Mouse (Mus musculus) retina, embryonic 14.5 days (tissue): Measurements from ENCODE around the gene 2210017I01Rik.

ENCODE experiments used
- DNase-seq: peaks from one replicate; pipeline ENCODE4 v3.0.0-alpha.2; 2015; ENCODE audit warnings: low spot score

Gene 2210017I01Rik

DNA sequence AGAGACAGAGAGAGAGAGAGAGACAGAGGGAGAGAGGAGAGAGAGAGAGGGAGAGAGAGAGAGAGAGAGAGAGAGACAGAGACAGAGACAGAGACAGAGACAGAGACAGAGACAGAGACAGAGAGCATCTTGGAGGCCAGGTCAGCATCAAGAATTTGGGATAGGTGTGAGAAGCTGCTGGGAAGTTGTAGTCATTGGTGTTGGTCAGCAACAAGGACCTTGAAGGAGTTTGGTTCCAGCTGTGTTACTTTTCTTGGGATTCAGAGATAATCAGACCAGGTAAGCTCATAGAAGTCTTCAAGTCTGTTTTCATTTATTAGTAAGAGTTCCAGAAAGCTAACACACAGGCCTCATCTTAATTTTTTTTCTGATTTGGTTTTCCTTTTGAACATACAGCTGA is at the start of gene 2210017I01Rik:
2210017I01Rik (minus strand) TSS at position 101 of the 400 bp plus-strand sequence.
- no peak for DNase-seq

DNA sequence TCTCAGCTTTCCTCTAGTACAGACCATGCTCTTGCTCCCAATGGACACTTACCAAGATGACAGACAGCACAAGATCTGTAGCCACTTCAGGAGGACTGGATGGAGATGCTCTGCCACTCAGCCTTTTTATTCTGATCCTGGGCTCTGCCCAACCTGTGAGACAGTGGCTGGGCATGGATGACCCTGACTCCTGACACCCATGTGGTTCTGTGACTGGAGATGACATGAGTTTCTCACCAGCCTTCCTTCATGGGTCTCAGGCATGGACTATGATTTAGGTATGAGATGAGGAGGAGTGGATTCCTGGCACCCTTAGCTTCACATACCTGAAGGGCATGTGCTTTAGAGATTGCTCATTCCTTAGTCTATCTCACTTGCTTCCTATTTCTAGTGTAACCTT is 49.5 kb upstream of the 2210017I01Rik start, which contains the start of gene Lce1b:
Lce1b (minus strand) TSS at position 101 of the 400 bp plus-strand sequence.
- DNase-seq, result no peak

DNA sequence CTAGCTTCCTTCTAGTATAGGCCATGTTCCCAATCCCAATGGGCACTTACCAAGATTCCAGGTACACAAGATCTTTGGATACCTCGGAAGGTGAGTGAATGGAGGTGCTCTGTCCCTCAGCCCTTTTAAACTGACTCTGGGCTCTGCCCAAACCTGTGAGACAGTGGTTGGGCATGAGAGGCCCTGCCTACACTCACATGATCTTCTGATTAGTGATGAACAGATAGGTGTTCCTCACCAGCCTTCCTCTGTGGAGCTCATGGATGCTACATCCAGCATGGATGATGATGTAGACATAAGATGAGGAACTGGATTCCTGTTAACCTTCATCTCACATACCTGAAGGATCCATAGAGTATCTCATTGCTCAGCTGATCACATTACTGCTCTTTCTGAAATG is 40.9 kb upstream of the 2210017I01Rik start, which contains the start of gene Lce1a1:
Lce1a1 (minus strand) TSS at position 101 of the 400 bp plus-strand sequence.
- DNase-seq, result no peak

DNA sequence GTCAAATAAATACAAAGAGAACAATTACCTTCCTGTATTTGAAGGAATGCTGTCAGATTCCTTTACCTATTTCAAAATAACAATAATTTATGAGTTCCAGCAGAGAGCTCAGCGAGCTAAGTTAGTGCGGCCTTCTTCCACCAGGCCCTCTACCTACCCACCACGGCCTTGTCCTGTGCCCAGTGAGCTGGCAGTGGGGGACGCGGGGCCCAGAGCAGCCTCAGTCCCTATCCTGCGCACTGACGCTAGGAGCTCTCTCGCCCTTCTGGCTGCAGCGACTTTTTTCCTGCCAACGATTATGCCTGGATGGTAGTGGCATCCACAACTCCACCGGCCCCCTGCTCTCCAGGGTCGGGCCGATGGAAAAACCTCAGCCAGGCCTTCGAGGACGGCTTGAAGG is 32.6 kb upstream of the 2210017I01Rik start:
- no peak for DNase-seq

DNA sequence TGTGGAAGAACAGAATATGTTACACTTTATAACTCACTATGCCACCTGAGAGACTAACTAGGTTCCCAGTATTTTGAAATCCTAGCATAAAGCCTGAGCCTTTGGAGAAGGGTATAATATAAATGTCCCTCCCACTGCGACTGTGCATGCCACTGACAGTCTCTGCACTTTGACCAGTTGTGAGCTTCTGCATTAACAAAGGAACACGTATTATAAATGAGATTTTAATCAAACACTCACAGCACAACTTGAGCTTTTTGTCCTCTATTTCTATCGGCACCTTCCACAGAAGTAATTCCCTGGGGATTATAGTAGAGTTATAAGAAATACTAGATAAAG is 31.3 kb upstream of the 2210017I01Rik start:
- no peak for DNase-seq

DNA sequence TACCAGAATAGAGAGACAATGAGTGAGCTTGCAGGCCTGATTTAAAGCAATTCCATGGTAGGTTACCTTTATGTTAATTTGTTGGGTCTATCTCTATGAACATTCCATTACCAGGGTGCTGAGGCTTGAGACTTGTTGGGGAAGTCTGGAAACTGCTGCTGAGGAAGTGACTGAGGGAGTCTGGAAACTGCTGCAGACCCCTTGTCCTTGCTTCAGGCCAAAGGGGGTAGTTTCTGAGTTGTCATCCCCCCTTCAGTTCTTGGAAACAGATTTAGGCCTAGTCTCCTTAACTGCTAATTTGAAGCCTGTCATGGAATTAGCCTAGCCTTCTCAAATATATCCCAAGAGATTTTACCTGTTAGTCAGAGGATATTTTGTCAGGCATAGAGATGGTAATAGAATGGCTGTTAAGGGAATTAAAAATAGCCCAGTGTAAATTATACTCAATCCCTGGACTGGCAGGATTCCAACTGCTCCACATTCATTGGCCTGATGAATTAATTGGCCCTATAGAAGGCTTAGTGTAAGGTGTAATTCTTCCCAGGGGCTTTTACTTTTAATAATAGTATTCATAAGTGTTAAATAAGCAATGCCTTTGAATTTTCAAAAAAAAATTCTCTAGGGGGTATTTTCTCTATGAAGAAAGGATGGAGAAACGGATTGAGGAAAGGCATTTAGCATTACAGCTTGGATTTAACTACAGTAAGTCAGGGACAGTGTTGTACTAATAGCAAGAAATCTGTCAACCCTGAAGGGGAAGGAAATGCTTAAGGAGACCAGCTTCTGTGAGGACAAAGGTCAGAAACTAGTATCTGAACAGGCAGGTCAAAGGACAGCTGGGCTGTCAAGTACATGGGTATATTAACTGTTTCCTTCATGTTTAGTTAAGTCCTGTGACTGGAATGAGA is 30.7 kb upstream of the 2210017I01Rik start:
- DNase-seq, result no peak

DNA sequence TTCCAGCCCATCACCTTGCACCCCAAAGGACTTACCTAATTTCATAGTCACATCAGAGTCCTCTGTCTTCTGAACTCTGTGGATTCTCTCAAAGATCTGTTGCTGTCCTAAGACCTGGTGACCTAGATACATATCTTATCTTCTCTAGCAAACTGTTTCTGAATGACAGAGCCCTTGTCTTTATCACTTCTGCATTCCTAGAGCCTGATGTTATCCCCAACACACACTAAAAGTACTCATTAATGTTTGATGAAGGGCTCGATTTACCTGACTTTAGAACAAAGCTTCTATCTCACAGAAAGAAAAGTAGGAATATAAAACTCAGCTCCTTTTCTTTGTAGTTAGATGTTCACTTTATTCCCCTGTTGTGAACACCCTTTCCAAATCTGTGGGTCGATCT is 14.3 kb upstream of the 2210017I01Rik start, which contains the start of gene Lce6a:
Lce6a (minus strand) TSS at position 101 of the 400 bp plus-strand sequence.
- DNase-seq, result no peak

DNA sequence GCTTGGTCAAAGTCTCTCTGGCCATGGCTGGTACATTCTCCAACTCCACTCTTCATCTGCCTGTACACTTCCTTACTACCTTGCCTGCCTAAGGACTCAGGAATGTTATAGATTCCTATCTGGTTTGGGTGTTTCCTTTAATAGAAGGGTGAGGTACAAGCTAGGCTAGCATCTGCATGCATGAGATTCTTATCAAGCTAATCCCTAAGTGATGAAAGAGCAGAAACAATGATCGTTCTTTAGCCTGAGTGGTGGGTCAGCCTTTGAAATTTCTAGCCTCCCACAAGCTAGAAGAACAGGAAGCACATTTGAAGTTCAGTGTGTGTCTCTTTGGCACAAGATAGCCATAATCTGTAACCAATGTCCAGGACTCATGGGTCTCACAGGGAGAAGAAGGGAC is 2.5 kb upstream of the 2210017I01Rik start:
- no peak for DNase-seq

DNA sequence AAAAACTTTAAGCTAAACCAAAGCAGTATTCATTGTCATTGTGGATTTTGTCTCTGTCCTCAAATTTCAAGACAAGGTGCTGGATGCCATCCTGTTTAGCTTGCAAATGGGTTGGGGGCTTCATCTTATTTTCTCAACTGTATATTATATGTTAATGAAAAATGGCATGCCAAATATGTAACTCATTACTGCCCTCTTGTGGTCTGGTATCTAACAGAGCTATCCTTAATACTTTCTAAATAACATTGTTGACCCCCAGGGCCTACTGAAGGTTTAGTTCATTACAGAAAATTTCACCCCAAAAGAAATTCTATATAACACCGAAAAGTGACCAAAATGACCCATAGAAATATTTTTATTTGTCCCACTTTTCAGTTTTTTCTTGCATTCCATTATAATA is 5.1 kb downstream of the 2210017I01Rik start:
- peak; percentile 54 for DNase-seq

DNA sequence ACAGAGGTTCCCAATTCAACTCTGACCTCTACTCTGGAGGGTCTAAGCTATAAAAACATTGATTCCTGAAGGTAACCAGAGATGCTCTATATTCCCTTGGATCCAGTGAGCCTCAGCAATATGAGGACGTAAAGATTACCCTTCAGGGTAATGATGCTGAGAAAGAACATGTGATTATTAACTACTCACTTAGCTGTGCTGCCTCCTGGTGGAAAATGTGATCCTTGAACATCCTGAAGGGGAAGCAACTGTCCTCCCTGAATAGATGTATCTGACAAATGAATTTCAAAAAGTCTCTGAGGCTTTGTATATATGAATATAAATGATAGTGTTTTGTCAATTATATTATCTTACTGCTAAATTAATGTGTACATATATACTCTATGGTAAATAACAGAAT is 6.8 kb downstream of the 2210017I01Rik start:
- no peak for DNase-seq

DNA sequence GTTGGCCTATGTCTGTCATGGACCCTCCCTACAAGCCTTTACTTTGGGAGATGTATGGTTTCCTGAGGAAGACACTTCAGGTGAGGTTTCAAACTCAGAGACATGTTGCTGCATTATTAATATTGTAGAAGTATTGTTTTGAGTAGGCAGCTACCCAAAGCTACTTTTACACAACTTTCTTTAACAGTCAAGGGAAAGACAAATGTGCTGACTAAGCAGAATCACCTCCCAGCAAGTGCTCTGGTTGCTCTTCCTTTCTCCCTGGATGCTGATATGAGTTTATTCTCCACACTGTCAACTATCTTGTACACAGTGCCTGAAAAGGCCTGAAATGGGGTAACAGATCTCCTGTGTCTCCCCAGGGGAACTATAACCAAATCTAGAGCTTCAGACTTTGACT is 7.3 kb downstream of the 2210017I01Rik start:
- DNase-seq, result no peak

DNA sequence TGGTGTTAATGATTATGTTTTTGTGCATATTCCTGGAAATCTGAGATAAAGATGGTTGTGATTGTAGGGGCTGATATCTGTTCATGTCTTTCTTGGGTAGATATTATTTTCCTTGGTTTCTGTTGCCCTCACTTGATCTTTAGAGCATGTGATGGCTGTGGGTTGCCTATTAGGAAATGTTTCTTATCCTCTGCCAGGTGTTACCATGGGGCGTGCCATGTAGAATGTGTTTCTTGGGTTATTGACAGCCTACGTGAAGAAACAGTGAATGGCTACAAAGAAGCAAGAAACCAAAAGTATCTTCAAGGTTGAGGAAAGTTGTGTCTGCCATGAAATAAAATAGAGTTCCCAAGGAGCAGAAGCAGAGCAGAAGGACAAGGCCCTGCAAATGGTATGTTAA is 8.9 kb downstream of the 2210017I01Rik start:
- DNase-seq, result no peak

DNA sequence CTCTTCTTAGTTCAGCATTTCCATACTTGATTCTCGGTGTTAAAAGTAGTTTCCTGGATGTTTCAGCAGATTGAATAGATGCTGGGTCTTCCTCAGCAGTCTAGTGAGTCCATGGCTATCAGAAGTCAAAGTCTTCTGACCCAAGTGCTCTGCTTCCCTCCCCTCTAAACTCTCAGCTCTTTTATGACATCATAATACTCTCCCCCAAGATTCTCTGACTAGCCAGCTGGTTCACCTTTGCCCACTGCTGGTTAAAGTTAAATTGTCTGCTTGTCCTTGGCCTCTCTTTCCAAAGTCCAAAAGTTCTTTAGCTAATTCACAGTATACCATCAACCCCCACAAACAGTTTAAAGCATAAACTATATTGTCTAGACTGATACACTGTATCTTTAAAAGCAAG is 18.4 kb downstream of the 2210017I01Rik start, which contains the start of gene Smcp:
Smcp (minus strand) TSS at position 140 of the 400 bp plus-strand sequence.
- no peak for DNase-seq

DNA sequence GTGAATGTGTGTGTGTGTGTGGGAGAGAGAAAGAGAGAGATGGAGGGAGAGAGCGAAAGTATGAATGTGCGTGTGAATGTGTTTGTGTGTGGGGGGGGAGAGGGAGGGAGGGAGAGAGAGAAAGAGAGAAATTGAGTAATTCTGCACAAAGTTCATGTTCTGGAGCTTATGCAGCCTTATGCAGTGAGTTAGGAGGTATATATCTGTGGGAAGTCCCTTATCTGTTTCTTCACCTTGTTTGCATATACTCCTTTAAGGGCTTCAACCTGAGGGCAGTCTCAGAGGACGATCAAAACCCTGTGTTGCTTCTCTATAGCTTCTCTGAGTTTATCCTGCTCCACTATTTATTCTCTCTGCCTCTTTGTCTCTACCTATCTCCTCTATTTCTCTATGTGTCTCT is 20.1 kb downstream of the 2210017I01Rik start:
- no peak for DNase-seq

DNA sequence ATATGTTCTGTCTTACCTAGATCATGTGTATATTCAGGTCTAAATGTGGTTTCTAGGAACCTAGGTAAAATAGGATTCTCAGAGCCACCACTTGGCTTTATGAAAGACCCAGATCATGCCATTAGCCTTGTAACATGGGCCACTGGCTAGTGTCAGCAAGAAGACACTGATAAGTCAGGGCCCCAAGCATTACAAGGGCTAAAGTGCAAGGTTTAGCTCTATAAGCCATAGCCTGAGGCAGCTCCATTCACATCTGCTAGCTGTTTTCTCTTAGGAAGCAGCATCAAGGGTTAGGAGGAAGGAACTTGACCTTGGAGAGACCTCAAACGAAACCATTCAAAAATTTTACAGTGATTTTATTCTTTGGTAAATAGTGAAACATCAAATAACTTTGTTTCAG is 22.2 kb downstream of the 2210017I01Rik start:
- no peak for DNase-seq

DNA sequence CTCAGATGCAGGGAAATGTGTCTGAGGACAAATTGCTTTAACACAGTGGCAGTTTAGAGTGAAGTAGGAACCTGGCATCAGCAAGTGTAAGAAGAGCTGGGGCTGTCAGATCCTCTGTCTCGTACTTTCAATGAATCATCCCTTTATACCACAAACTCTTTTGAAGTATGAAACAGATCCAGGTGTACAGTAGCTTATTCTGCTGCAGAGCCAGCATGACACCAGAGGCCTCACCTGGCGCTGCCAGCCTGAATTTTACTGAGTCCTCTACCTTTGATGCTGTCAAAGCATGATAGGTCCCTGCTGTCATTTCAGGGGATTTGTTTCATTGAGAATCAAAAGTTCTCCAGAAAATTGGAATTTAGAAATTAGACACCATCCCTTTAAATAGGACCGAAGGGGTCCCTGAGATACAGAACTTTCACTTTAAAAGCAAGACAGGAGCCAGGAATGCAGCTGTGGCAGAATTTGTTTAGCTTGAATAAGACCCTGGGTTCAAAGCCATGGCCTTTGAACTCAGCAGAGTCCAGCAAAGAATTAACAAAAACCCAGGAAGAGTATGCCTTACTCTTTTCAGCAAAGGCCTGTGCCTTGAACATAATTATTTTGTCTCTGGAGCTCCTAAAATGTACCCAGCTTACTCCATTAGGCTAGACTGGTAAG is 24.0 kb downstream of the 2210017I01Rik start:
- DNase-seq, result no peak

DNA sequence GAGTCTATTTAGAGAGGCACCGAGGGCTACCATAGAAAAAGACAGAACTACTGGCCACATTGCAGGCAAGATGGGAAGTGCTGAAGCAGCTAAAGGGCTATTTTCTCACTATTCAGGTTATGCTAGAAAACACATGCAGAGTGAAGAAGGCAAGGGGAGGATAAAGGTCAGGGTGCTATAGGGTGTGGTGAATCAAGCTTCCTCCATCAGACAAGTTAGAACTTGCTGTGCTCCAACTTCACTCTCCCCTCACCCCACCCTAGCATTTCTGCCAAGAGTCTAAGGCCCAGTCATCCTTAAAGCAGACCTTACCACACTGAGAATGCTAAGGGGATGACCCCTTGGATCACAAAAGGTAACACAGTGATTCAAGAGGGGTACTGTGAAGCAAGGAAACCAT is 27.8 kb downstream of the 2210017I01Rik start:
- DNase-seq, result no peak

DNA sequence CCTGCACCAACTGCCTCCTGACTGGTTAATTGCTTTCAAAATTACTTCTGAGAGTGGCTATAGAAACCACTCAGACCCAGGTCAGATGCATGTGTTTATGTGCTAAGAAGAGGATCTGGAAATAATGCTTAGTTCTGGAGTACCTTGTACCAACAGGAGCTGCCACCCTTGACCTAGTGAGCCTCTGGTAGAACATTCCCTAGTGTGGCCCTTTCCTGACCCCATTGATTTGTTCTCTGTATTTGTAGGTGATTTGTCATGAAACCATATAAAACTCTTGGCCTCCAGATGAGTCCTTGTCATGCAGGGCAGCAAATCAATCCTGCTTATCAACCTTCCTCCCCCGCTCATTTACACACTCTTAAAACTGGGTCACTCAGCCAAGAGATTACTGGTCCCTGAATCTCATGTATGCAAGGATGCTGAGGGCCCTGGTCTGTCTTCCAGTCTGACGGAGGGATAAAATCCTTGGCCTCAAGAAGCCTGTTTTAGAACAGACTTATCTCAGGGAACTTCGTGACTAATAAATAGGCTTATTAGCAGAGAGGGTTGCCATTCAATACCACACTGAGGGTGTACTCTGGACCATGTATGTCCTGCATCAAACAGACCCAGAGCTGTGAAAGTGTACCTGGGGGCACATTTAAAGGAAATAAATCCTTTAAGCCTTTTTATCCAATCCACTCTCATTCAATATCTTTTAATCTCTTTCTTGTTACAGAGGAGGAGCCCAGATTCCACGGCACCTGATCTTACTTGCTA is 28.5 kb downstream of the 2210017I01Rik start:
- DNase-seq, result no peak

DNA sequence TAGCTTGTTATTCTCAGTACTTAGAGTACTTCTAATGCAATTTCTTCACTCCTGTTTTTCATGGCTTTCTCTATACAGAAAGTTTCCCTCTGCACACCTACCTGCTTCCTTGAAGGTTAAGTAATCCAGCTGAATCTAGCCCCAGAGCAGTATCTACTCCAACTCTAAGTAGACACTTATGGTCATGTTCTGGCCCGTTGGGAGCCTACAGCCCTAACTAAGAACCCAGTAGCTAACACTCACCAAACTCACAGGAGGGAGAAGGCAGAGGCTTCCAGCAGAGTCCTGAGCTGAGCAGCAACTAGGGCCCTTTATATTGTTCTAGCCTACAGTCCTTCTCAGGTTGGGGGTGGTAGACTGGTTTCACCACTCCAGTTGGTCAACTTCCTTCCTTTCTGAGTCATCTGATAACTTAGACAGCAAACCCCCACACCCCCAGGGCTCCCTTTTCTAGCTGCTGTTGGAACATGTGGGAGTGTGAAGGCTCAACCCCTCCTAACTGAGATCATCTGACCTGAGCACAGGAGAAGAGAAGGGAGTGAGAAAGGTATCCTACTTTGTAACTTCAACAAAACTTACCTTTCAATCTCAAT is 33.7 kb downstream of the 2210017I01Rik start, which contains the start of gene Ivl:
Ivl (minus strand) TSS at position 287 of the 593 bp plus-strand sequence.
- no peak for DNase-seq

DNA sequence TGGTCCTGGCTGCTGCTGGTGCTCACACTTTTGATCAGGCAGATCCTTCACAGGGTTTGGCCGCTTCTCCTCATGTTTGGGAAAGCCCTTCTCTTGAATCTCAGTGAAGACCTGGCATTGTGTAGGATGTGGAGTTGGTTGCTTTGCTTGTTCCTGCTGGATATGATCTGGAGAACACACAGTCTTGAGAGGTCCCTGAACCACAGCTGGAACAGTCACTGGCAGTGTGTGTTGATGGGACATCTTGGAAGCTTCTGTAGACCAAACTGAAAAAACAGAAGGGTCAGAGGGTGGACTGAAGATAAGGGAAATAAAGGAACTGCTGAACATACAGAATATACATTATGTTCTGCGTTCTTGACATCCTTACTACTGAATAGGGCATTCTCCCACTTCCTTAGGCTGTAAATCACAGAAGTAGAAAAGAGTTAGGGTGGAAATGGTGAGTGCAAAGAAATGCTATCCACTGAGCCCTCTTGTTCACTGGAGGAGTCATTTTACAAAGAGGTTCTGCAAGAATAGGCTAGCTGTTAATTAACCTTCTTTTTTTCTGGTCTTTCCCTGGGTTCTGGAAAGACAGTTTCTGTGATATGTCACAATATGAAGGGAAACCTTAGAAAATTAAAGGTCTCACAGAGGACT is 34.7 kb downstream of the 2210017I01Rik start:
- DNase-seq, result no peak

DNA sequence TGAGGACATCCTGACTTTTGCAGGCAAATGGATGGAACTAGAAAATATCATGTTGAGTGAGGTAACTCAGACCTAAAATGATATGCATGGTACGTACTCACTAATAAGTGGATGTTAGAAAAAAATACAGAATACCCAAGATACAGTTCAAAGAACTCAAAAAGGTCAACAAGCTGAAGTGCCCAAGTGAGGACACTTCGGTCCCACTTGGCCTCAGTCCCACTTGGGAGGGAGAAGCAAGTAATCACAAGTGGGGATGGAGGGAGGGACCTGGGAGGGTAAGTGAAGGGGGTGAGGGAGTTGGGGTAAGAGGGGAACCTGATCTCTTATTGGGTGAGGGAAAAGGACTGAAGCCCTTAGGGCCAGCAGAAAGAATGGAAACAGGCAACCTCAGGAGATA is 38.5 kb downstream of the 2210017I01Rik start:
- DNase-seq, result no peak
